7 mouse cellular contexts compared by ENCODE assay signal in genomic region chr9:21617066-21617465, GRCm38 (mm10). TPM values are rescaled to one million over a fixed set of nuclear protein-coding genes. Genes with fewer than 3 reads are reported as not detected.
A peak's percentile ranks its signal among the peaks of the same experiment; 100 is the strongest.
DNase-seq lines count a peak whose midpoint lies in the region; ATAC-seq and TF ChIP-seq lines count a peak whose summit lies in the region.

No protein-coding gene starts in this region.

- H3K9ac ChIP-seq in CH12.LX (ENCODE audit: insufficient read depth, low read depth): peak overlapping the region; percentile 80
- peak overlapping the region; percentile 91 for H3K9ac ChIP-seq in intestine, embryonic 14.5 days (ENCODE audit: low read length)

- H3K4me1 ChIP-seq in CH12.LX (ENCODE audit: control insufficient read depth in 1 of 2, insufficient read depth in 2 of 2): peaks cover 4 to 26% of the 10 kb centered on the region in 2 experiments
- H3K4me1 ChIP-seq in erythroblast, embryonic 14.5 days (ENCODE audit: control insufficient read depth): peaks cover 43% of the 10 kb centered on the region
- H3K4me1 ChIP-seq in intestine, embryonic 14.5 days (replicated peaks; ENCODE audit: control insufficient read depth, insufficient read depth, low read length): peaks cover 12% of the 10 kb centered on the region; the same call in 1 of the 2 replicates
- peaks cover 23% of the 10 kb centered on the region for H3K4me1 ChIP-seq in midbrain, embryonic 10.5 days

- no peaks in the 10 kb centered on the region for H3K27me3 ChIP-seq in CH12.LX (replicated peaks)
- no peaks in the 10 kb centered on the region for H3K27me3 ChIP-seq in erythroblast, embryonic 14.5 days (ENCODE audit: control insufficient read depth)
- no peaks in the 10 kb centered on the region for H3K27me3 ChIP-seq in intestine, embryonic 14.5 days (replicated peaks; ENCODE audit: control insufficient read depth, insufficient read depth, low read length)
- H3K27me3 ChIP-seq in midbrain, embryonic 10.5 days (ENCODE audit: low read depth, poor library complexity, severe bottlenecking): no peaks in the 10 kb centered on the region

- 11% methylated on average over 10 of the region's 10 CpGs for WGBS in intestine, embryonic 14.5 days
- 11% methylated on average over 10 of the region's 10 CpGs for WGBS in midbrain, embryonic 10.5 days

- TF ChIP-seq RAD21 in CH12.LX (IDR thresholded peaks at IDR 0.05; ENCODE audit: low read depth, low read length): no peak

- dilution Hi-C loops in CH12.LX (cut with MboI; ENCODE audit: extremely low pct_ligation_motif_present, extremely low pct_unique_long_range_greater_than_20kb, low sequenced_read_pairs): no loop called here

- no peak overlapping the region for H3K27ac ChIP-seq in CH12.LX (ENCODE audit: insufficient read depth, low read depth)
- peak overlapping the region; percentile 96 for H3K27ac ChIP-seq in intestine, embryonic 14.5 days (ENCODE audit: low read depth)
- peak overlapping the region; percentile 99 for H3K27ac ChIP-seq in midbrain, embryonic 10.5 days (replicated peaks)

- no peak for TF ChIP-seq EP300 in CH12.LX (IDR thresholded peaks at IDR 0.05; ENCODE audit: low read length)

- peak overlapping the region; percentile 52 for H3K4me2 ChIP-seq in CH12.LX (ENCODE audit: insufficient read depth, low read depth, poor library complexity, severe bottlenecking)
- H3K4me2 ChIP-seq in intestine, embryonic 14.5 days (ENCODE audit: low read length): peak overlapping the region; percentile 78

- H3K79me2 ChIP-seq in CH12.LX (replicated peaks; ENCODE audit: control insufficient read depth, extremely low read depth, insufficient read depth, poor library complexity, severe bottlenecking): peaks cover 55% of the 10 kb centered on the region

- DNase-seq in 3T3-L1 (ENCODE audit: low read depth, low spot score): peak; percentile 63
- DNase-seq in CH12.LX (ENCODE audit: extremely low read depth): no peak
- DNase-seq in intestine, embryonic 14.5 days (ENCODE audit: low spot score): peak; percentile 63
- peak; percentile 45 for DNase-seq in midbrain, embryonic 10.5 days (ENCODE audit: low spot score)
- DNase-seq in Muller cell, postnatal 12 days (ENCODE audit: inconsistent ontology term): no peak
- DNase-seq in layer of hippocampus, postnatal 36 days: no peak

- H3K9me3 ChIP-seq in CH12.LX (replicated peaks; ENCODE audit: low read length): no peaks in the 10 kb centered on the region
- H3K9me3 ChIP-seq in erythroblast, embryonic 14.5 days (ENCODE audit: control insufficient read depth, low read length): no peaks in the 10 kb centered on the region
- H3K9me3 ChIP-seq in intestine, embryonic 14.5 days (ENCODE audit: control insufficient read depth, low read length): no peaks in the 10 kb centered on the region
- no peaks in the 10 kb centered on the region for H3K9me3 ChIP-seq in midbrain, embryonic 10.5 days (replicated peaks)

- in situ Hi-C loops in CH12.LX (cut with MboI; ENCODE audit: low pct_ligation_motif_present, low pct_unique_long_range_greater_than_20kb, low sequenced_read_pairs): no loop called here

- peak overlapping the region; percentile 53 to 95 (median 79) for H3K4me3 ChIP-seq in CH12.LX (replicated peaks in 1 of 3; ENCODE audit: low read depth in 2 of 3, low read length in 2 of 3, poor library complexity in 1 of 3)
- peak overlapping the region; percentile 87 for H3K4me3 ChIP-seq in erythroblast, embryonic 14.5 days (replicated peaks)
- H3K4me3 ChIP-seq in intestine, embryonic 14.5 days (ENCODE audit: low read depth, low read length): peak overlapping the region; percentile 86
- H3K4me3 ChIP-seq in midbrain, embryonic 10.5 days: peak overlapping the region; percentile 79

- H3K36me3 ChIP-seq in CH12.LX (replicated peaks in 1 of 2; ENCODE audit: control insufficient read depth in 1 of 2, insufficient read depth in 1 of 2, low read length in 1 of 2): peaks cover 0 to 17% of the 10 kb centered on the region in 2 experiments
- peaks cover 19% of the 10 kb centered on the region for H3K36me3 ChIP-seq in erythroblast, embryonic 14.5 days (ENCODE audit: control insufficient read depth)
- peaks cover 5% of the 10 kb centered on the region for H3K36me3 ChIP-seq in intestine, embryonic 14.5 days (ENCODE audit: control insufficient read depth, insufficient read depth, low read length)
- H3K36me3 ChIP-seq in midbrain, embryonic 10.5 days: peaks cover 31% of the 10 kb centered on the region

- no peak for TF ChIP-seq POLR2A in CH12.LX (IDR thresholded peaks at IDR 0.05; ENCODE audit: low read depth, low read length)

- no peak for TF ChIP-seq CTCF in CH12.LX (conservative IDR thresholded peaks at IDR 0.05 in 1 of 2, IDR thresholded peaks at IDR 0.05 in 1 of 2; ENCODE audit: low read depth in 2 of 2, low read length in 2 of 2)

- no peak for ATAC-seq in intestine, embryonic 14.5 days (replicated peaks; ENCODE audit: low FRiP score, low TSS enrichment, low read depth)

TF ChIP-seq in CH12.LX, 34 proteins besides CTCF, POLR2A, EP300 and RAD21:
- TF ChIP-seq ELF1 (IDR thresholded peaks at IDR 0.05; ENCODE audit: low read depth, low read length) (no peak), CHD1 (IDR thresholded peaks at IDR 0.05; ENCODE audit: low read depth, low read length) (no peak), ZC3H11A (IDR thresholded peaks at IDR 0.05; ENCODE audit: low read depth, low read length) (no peak), MXI1 (IDR thresholded peaks at IDR 0.05; ENCODE audit: low read depth, low read length) (no peak)
TF ChIP-seq in CH12.LX: peak in this region for 0.

RNA-seq across cellular contexts. Expression of gene Smarca4, which starts 1.1 kb away (rescaled TPM):
- 74.3 and 78.9 TPM in 2 replicates for total RNA-seq in CH12.LX (2012; rRNA removed)
- total RNA-seq in CH12.LX (2014; rRNA removed): 30.7 and 33.8 TPM in 2 replicates
- polyA plus RNA-seq in CH12.LX (2012; ENCODE audit: insufficient read length, low read depth): 76.1 and 86.2 TPM in 2 replicates
- polyA plus RNA-seq in erythroblast, embryonic 14.5 days (2012): 11.0 and 11.3 TPM in 2 replicates
- polyA plus RNA-seq in intestine, embryonic 14.5 days (2014; fragmentation: Nextera tagmentation; extraction: Ambion mirVana): 92.6 and 96.3 TPM in 2 replicates
- 139 and 162 TPM in 2 replicates for polyA plus RNA-seq in midbrain, embryonic 10.5 days (2016; fragmentation: Nextera tagmentation; extraction: Ambion mirVana)
- total RNA-seq in layer of hippocampus, postnatal 36 days (2021): 100 to 1,000 TPM; 115 to 116 TPM

RNA-seq across cellular contexts. Expression of gene Yipf2, which starts 24.4 kb away (rescaled TPM):
- 13.6 and 17.5 TPM in 2 replicates for total RNA-seq in CH12.LX (2012; rRNA removed)
- total RNA-seq in CH12.LX (2014; rRNA removed): 13.1 and 16.6 TPM in 2 replicates
- polyA plus RNA-seq in CH12.LX (2012; ENCODE audit: insufficient read length, low read depth): 17.0 and 21.2 TPM in 2 replicates
- 0.20 and 0.25 TPM in 2 replicates for polyA plus RNA-seq in erythroblast, embryonic 14.5 days (2012)
- polyA plus RNA-seq in intestine, embryonic 14.5 days (2014; fragmentation: Nextera tagmentation; extraction: Ambion mirVana): 20.8 and 23.3 TPM in 2 replicates
- polyA plus RNA-seq in midbrain, embryonic 10.5 days (2016; fragmentation: Nextera tagmentation; extraction: Ambion mirVana): 20.4 and 21.6 TPM in 2 replicates
- 10 to 100 TPM; 17.8 to 18.4 TPM for total RNA-seq in layer of hippocampus, postnatal 36 days (2021)

RNA-seq across cellular contexts. Expression of gene Timm29, which starts 24.5 kb away (rescaled TPM):
- 12.0 and 16.0 TPM in 2 replicates for total RNA-seq in CH12.LX (2012; rRNA removed)
- 19.1 and 19.5 TPM in 2 replicates for total RNA-seq in CH12.LX (2014; rRNA removed)
- 29.6 and 34.6 TPM in 2 replicates for polyA plus RNA-seq in CH12.LX (2012; ENCODE audit: insufficient read length, low read depth)
- 0.74 and 1.2 TPM in 2 replicates for polyA plus RNA-seq in erythroblast, embryonic 14.5 days (2012)
- polyA plus RNA-seq in intestine, embryonic 14.5 days (2014; fragmentation: Nextera tagmentation; extraction: Ambion mirVana): 32.7 and 32.9 TPM in 2 replicates
- polyA plus RNA-seq in midbrain, embryonic 10.5 days (2016; fragmentation: Nextera tagmentation; extraction: Ambion mirVana): 32.0 and 37.1 TPM in 2 replicates
- 10 to 100 TPM; 58.9 to 59.4 TPM for total RNA-seq in layer of hippocampus, postnatal 36 days (2021)

Comparison
In these comparisons a context has a peak if more than half of its experiments do, and no peak if none do; other contexts are left out.
1. DNase-seq: peak in 3T3-L1 (single experiment), intestine, embryonic 14.5 days (single experiment) and midbrain, embryonic 10.5 days (single experiment); none in CH12.LX (single experiment), Muller cell, postnatal 12 days (single experiment) and layer of hippocampus, postnatal 36 days (0 of 2).
2. RNA of gene Yipf2, which starts 24.4 kb away (polyA plus RNA-seq): 17.0 to 21.2 TPM in CH12.LX, 20.8 to 23.3 TPM in intestine, embryonic 14.5 days and 20.4 to 21.6 TPM in midbrain, embryonic 10.5 days; 0.20 to 0.25 TPM in erythroblast, embryonic 14.5 days; every median in the first group is over 10 times any median in the second.
3. RNA of gene Timm29, which starts 24.5 kb away (polyA plus RNA-seq): 29.6 to 34.6 TPM in CH12.LX, 32.7 to 32.9 TPM in intestine, embryonic 14.5 days and 32.0 to 37.1 TPM in midbrain, embryonic 10.5 days; 0.74 to 1.2 TPM in erythroblast, embryonic 14.5 days; every median in the first group is over 10 times any median in the second.
4. Peak in every context shown above with its lines, with median percentiles within 50 percentile points of each other: H3K4me3 ChIP-seq.